ENCODE assay signal across 10 mouse cellular contexts in genomic region chr14:92907623-92908045, GRCm38 (mm10).
DNase-seq lines count a peak whose midpoint lies in the region; ATAC-seq lines count a peak whose summit lies in the region.
"Had no signal": no experiment of that assay in that cellular context is flagged by ENCODE, and none has a peak within 500 bp of the region (broad histone marks: within the 10 kb centered on the region; RNA-seq: fewer than 3 reads in every experiment).

No protein-coding gene starts in this region.

- no peak overlapping the region for H3K4me3 ChIP-seq in neural tube, embryonic 11.5 days (ENCODE audit: low read depth, low read length)
- H3K4me3 ChIP-seq: limb, embryonic 15.5 days had no signal

- no peak overlapping the region for H3K4me2 ChIP-seq in neural tube, embryonic 11.5 days (ENCODE audit: low read depth)
- H3K4me2 ChIP-seq: limb, embryonic 15.5 days had no signal

- no peaks in the 10 kb centered on the region for H3K36me3 ChIP-seq in neural tube, embryonic 11.5 days (ENCODE audit: control insufficient read depth, insufficient read depth, low read length)
- H3K36me3 ChIP-seq: limb, embryonic 15.5 days had no signal

- no peak overlapping the region for H3K9ac ChIP-seq in neural tube, embryonic 11.5 days (ENCODE audit: low read length)
- H3K9ac ChIP-seq: limb, embryonic 15.5 days had no signal

- 83% methylated on average over 6 of the region's 6 CpGs for WGBS in neural tube, embryonic 11.5 days

- H3K9me3 ChIP-seq in neural tube, embryonic 11.5 days (ENCODE audit: control insufficient read depth, low read length): no peaks in the 10 kb centered on the region
- H3K9me3 ChIP-seq: limb, embryonic 15.5 days had no signal

- no peaks in the 10 kb centered on the region for H3K4me1 ChIP-seq in neural tube, embryonic 11.5 days (ENCODE audit: control insufficient read depth, insufficient read depth, low read length)
- H3K4me1 ChIP-seq: limb, embryonic 15.5 days had no signal

- peak; percentile 60; the same call in 1 of the 2 replicates for ATAC-seq in neural tube, embryonic 11.5 days (ENCODE audit: insufficient read depth, low FRiP score, low TSS enrichment)
- ATAC-seq in erythroid progenitor cell, adult 5-6 weeks (replicated peaks; ENCODE audit: low FRiP score, poor library complexity, severe bottlenecking): no peak
- ATAC-seq: activated CD4-positive, CD25-positive, alpha-beta regulatory T cell, adult 4 months had no signal

- H3K27me3 ChIP-seq in neural tube, embryonic 11.5 days (ENCODE audit: control insufficient read depth, insufficient read depth, low read length): no peaks in the 10 kb centered on the region
- H3K27me3 ChIP-seq: limb, embryonic 15.5 days had no signal

- H3K27ac ChIP-seq in neural tube, embryonic 11.5 days (ENCODE audit: low read depth, low read length): no peak overlapping the region
- H3K27ac ChIP-seq: limb, embryonic 15.5 days had no signal

- peak; percentile 29 for DNase-seq in adrenal gland, postnatal 14 days
- DNase-seq in adrenal gland, postnatal 4 days (ENCODE audit: low spot score in 2 of 2): no peak
- no peak for DNase-seq in neural tube, embryonic 11.5 days (ENCODE audit: low spot score)
- DNase-seq in neural tube, embryonic 10.5 days (ENCODE audit: extremely low spot score, low spot score): no peak
- DNase-seq in left cerebral cortex, adult 18-20 months (ENCODE audit: low spot score in 2 of 2): peak; percentile 25 to 35
- DNase-seq in right cerebral cortex, postnatal 36 days (ENCODE audit: low spot score in 2 of 2): peak; percentile 12 to 16
- no peak for DNase-seq in urinary bladder, postnatal 4 days (ENCODE audit: low spot score in 2 of 2)

Comparison
In these comparisons a context has a peak if more than half of its experiments do, and no peak if none do; other contexts are left out.
1. DNase-seq: peak in adrenal gland, postnatal 14 days (single experiment), left cerebral cortex, adult 18-20 months (2 of 2) and right cerebral cortex, postnatal 36 days (2 of 2); none in adrenal gland, postnatal 4 days (0 of 2), neural tube, embryonic 11.5 days (single experiment), neural tube, embryonic 10.5 days (single experiment) and urinary bladder, postnatal 4 days (0 of 2).